Mouse (Mus musculus) T-cell, adult 2 months (primary cell): ENCODE measurements at regions not wholly inside any gene's neighbourhood (a gene's known extent, or its start where the extent isn't known, plus 50 kb on each side); places are given as distances from the start of the nearest gene placed in this dataset.
A peak's percentile ranks its signal among the peaks of the same experiment; 100 is the strongest.

Experiments
- DNase-seq: peaks from one replicate; pipeline ENCODE4 v3.0.0; 2022; ENCODE audit warnings: low spot score

DNA sequence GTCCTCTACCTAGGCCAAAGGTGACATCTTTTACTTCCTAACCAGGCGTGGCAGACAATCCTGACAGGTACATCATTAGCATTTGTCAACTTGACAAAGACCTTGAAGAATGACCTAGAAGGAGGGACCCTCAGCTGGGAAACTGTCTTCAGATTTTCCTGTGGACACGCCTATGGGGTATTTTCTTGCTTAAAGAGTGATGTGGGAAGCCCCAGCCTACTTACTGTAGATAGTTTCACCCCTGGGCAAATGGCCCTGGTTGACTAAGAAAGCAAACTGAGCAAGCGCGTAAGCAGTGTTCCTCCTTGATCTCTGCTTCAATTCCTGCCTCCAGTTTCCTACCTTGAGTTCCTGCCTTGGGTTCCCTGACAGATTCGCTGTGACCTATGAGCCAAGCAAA, 106.7 kb upstream of the Tle3 start:
- DNase-seq: no peak

DNA sequence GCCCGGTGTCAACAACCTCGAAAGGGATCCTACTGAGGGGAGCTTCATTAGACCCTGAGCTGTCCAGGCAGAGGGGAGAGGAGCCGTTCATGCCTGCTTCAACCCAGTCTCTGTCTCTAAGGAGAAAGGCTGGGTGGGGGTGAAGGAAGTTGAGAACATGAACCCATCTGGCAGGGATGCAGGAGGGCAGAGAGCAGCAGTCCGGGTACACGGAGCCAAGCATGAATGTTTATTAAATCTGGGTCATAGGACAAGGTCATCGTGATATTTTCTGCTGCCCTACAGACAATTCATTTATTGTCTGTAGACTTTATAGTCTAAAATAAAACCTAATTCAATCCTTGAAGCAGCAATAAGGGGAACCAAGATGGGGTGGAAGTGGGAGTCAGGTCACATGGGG, 105.2 kb upstream of the Tle3 start:
- no peak for DNase-seq

GRCm38 (mm10) chr9:61267541-61267940, 104.6 kb upstream of the Tle3 start:
- DNase-seq: no peak

- DNase-seq: no peak
Measured at GRCm38 (mm10) chr9:61268162-61268561, 104.0 kb upstream of the Tle3 start.

GRCm38 (mm10) chr9:61268681-61269080, 103.5 kb upstream of the Tle3 start:
- DNase-seq: no peak

DNA sequence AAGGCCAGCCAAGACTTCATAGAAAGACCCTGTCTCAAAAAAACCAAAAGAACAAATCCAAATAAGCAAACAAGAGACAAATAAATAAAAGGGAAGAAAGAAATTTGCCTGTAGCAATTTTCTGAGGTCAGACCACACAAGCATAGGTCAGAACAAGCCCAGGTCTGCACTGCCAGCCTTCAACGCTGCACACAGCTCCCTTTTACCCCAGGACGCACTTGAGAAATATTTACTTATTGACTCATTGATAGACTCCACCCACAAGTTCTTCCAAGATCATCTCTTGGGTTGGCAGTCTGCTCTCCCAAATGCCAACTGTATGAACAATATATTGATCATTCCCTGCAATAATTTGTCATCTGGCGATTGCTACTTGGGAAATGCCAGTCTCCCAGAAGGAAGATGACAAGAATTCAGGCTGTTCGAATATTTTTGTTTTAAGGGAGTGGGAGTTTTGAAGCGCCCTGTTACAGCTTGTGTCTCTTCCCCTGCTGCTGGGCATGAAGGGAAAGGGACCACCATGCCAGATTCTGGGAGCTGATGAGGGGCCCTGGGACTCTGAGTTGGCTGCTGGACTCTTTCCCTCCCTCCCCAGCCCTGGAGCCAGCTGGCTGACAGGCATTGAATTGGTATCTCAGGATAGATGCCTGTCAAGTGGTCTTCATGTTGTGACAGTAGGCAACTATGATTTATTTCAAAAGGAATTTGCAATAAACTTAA, 102.9 kb upstream of the Tle3 start:
- DNase-seq: no peak

DNA sequence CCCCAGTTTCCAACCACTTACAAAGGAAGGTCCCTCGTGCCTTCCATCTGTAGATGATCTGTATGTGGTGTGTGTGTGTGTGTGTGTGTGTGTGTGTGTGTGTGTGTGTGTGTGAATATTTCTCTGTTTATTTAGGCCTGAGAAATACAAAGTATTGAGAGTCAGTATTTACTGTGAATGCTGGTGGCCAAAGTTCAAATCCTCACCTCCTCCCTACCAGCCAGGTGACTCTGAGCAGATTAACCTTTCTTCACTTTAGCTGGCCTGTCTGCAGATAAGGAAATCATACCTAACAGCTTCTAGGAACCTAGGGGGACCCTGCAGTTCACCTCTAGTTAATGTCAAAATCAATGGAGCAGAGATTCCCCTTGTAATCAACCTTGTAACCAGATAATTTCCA, 100.9 kb upstream of the Tle3 start:
- no peak for DNase-seq

GRCm38 (mm10) chr9:61271769-61272352, 100.3 kb upstream of the Tle3 start:
- DNase-seq: no peak

DNA sequence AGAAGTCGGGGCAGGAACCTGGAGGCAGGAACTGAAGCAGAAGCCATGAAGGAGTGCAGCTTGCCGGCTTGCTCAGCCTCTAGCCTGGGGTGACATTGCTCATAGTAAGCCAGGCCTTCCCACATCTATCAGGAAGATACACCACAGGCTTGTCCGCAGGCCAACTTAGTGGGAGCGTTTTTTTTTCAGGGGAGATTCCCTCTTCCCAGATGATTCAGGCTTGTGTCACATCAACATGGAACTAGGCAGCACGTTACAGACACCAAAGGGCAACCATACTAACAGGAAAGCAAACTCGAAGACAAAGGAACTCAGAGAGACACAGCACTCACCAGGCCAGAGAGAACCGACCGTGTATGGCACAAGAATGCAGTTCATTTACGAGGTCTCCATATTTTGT, 98.1 kb upstream of the Tle3 start:
- DNase-seq: no peak

DNA sequence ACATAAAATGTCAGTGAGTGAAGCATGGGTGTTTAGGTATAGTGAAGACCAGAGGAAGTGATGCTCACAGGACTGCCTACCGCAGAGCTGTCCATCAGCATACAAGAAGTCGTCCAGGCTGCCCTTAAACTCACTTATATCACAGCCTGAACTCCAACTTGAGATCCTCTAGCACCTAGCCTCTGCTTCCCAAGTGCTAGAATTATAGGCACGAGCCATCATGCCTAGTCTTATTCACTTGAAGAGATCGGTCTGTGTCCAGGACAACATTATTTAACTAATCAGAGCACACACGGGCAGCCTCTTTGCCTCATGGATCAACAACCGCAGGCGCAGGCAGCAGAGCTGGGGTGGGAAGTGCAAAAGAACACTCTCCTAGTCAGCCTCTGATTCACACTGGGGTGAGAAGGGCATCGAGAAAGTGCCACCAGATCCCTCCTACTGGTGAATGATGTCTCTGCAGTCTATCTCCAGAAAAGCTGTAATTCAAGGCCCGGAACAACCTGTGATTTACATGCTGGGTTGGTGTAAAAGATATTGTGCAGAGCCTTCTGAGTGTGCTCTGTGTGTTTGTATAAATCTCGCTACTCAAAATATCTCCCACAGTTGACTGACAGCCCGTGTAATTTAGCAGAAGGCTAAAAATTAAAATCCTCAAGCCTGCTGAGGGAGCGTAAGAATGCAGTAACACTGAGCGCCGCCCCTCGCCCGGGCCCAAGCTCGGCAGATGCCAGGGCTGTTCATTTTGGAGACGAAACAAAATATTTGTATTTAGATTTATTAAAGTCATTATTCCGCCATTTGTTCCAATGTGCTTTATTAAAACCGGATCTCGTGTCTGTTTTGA, 94.6 kb upstream of the Tle3 start:
- peak; percentile 51 for DNase-seq

- no peak for DNase-seq
Measured at GRCm38 (mm10) chr9:61278216-61278758, 93.9 kb upstream of the Tle3 start.

- DNase-seq: no peak
Measured at GRCm38 (mm10) chr9:61279044-61279543, 93.1 kb upstream of the Tle3 start.

DNA sequence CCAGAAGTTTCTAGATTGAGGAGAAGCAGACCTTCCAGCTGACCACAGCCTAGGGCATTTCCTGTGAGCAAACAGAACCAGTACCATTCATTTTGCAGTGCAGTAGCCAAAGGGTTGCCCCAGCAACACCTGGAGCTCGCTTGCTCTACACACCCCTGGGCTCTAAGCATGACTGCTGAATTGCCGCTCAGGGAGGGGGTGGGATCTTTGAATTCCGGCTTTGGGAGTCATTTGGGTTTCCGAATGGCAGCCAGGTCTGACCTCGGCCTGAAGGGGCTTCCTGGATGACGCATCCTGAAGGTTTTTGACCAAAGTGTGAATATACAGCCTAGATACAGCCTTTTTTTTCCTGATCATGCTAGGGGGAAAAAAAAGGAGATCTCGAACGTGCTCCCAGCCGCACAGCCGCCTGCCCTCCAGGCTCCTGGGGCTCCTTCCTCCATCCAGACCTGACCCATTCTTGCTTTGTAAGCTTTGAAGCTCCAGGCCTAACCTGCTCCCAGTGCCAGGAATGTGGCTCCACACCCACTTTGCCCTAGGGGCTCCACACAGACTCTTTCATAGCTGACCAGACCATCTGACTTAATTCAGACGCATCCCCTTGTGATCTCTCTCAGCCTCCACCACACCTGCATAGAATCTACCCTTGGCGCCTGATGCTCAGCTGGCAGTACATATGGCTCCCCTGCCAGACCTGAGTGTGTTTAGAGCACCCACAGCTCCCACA, 91.1 kb upstream of the Tle3 start:
- DNase-seq: no peak

GRCm38 (mm10) chr9:61283311-61283710, 88.9 kb upstream of the Tle3 start:
- DNase-seq: no peak

DNA sequence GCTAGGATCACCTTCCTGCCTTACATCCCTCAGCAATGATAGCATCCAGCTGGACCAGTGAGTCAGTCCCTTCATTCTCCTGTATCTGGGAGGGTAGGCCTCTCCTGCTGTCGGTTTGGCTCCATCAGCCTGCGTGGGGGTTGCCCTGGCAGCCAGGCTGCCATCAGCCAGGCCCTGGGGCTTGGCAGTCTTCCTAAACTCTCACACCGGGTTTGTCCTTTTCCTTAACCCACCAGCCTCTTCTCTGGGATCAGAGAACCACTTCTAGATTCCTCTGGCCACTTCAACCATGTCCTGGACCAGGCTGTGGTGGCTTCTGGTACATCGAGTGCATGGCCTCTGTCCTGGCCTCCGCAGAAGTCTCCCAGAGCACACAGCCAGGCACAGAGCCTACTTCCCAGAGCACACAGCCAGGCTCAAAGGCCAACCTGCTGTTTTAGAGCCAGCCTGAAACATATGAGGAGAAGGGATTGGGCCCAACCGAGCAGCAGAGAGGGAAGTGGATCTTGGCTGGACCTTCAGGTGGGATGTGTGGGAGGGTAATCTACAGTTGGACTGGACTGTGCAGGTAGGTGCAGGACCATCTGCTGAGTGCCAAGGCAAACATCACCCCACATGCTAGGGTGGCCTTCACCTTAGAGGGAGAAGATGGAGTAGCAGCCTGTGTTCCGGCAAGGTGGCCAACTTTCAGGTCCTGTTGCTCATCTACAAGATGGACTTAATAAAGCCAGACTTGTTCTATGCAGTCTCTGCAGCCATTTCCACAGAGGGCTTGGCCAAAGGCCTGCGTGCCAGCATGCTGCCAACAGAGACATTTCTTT, 87.8 kb upstream of the Tle3 start:
- DNase-seq: no peak

DNA sequence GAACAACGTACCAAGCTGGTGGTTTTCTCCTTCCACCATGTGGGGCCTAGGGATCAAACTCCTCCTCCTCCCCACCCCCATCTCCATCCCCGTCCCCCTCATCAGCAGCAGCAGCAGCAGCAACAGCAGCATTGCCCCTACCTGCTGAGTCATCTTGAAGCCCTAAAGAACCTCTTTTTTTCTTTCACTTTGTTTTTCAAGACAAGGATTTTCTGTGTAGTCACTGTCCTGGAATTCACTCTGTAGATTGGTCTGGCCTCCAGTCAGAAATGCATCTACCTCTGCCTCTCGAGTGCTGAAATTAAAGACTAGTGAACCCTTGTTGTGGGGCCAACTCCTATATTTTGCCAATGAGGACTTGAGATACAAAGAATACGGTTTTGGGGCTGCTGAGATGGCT, 85.6 kb upstream of the Tle3 start:
- no peak for DNase-seq

GRCm38 (mm10) chr9:61289117-61289516, 83.0 kb upstream of the Tle3 start:
- no peak for DNase-seq

- DNase-seq: no peak
Measured at GRCm38 (mm10) chr9:61289713-61290112, 82.5 kb upstream of the Tle3 start.

- DNase-seq: no peak
Measured at GRCm38 (mm10) chr9:61291646-61292045, 80.5 kb upstream of the Tle3 start.

DNA sequence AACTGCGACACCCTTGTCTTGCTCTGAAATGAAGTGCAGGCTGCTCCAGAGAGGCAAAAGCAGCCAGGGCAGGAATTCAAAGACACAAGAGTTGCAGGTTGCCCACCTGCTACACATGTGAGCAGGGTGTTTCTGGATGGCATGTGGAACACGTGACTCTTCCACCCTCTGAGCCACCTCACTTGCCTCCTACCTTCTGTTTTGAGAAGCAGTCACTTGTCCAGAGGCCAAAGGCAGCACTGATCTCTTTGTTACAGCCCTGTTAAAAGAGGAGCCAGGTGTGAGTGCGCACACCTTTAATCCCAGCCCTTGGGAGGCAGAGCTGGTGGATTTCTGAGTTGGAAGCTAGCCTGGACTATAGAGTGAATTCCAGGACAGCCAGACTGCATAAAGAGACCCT, 79.7 kb upstream of the Tle3 start:
- no peak for DNase-seq
